Mouse (Mus musculus) ES-E14 (cell line): ENCODE measurements at regions not wholly inside any gene's neighbourhood (a gene's known extent, or its start where the extent isn't known, plus 50 kb on each side); places are given as distances from the start of the nearest gene placed in this dataset.

Experiments used
- CHD2 ChIP-seq: IDR thresholded peaks from 2 replicates; pipeline ENCODE4 v1.6.1; 2014; ENCODE audit warnings: mild to moderate bottlenecking, low read depth, low read length, inconsistent platforms
- HCFC1 ChIP-seq: IDR thresholded peaks from 2 replicates; pipeline ENCODE4 v1.6.1; 2012; ENCODE audit warnings: low read length, inconsistent platforms, borderline replicate concordance; ENCODE audit not compliant: insufficient read depth
- MAFK ChIP-seq: IDR thresholded peaks from 2 replicates; pipeline ENCODE4 v1.6.1; 2014; ENCODE audit warnings: mild to moderate bottlenecking, low read depth, low read length, inconsistent platforms; ENCODE audit not compliant: insufficient read depth
- ZC3H11A ChIP-seq: IDR thresholded peaks from 2 replicates; pipeline ENCODE4 v1.6.1; 2012; ENCODE audit warnings: low read depth, mild to moderate bottlenecking, inconsistent platforms, low read length, borderline replicate concordance
- ZNF384 ChIP-seq: IDR thresholded peaks from 2 replicates; pipeline ENCODE4 v1.6.1; 2012; ENCODE audit warnings: low read depth, low read length, inconsistent platforms

DNA sequence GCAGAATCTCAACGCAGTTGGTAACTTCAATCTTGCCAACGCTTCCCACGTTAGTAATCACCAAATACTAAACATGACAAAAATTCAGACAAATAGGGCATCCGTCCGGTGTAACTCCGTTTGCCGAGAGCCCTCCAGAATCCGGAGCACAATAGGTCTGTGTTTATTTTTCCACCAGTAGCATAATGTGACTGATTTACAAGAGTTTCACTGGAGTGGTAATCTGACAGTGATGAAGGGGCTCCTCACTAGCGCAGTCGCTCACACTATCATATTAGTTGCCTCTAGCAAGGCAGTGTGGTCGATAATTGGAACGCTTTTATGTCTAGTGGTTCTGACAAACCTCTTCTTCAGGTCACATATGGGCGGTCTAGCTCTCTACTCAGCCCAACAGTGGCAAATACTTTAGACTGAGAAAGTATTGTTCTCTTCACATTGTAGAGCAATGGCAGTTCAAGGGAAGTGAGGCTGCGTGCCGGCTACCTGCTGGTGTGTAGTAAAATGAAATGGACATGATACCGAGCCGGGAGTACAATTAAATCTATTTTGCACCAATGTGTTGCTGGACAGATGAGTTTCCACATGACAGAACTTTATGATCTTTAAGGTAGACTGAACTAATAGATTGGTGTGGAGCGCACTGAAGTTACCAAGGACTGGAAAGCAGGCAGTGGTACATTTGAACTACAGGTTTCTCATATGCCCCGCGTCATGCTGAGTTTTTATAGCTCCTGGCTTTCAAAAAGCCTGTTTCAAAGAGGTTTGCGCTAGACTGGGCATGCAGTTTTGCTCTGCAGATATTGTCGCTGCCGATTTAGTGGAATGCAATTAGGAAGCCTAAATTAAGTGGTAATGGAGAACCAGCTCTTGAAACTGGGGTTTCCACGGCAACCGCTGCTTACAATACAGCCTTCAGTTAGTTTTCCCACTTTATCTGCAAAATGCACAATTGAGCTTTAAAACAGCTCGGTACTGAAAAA lies 155.7 kb upstream of the Pou3f3 start:
- no peak for TF ChIP-seq HCFC1
- no peak for TF ChIP-seq ZC3H11A
- no peak for TF ChIP-seq ZNF384
- TF ChIP-seq MAFK: no peak
- no peak for TF ChIP-seq CHD2
